Mouse (Mus musculus): Measurements from ENCODE around the gene Fam107a. TPM values are rescaled to one million over a fixed set of nuclear protein-coding genes. Genes with fewer than 3 reads are reported as not detected.
A peak's percentile ranks its signal among the peaks of the same experiment; 100 is the strongest.

Gene Fam107a
- total and polyA plus RNA-seq, 3 experiments, result not detected

GRCm38 (mm10) chr14:8314536-8314935, 3.3 kb downstream of the Fam107a start:
- Histone ChIP-seq H3K36me3 (ENCODE audit: control insufficient read depth in 1 of 2, insufficient read depth in 2 of 2, low read length in 2 of 2) (no peaks in the 10 kb centered on the region), H3K4me1 (ENCODE audit: control insufficient read depth in 1 of 2, insufficient read depth in 2 of 2, low read length in 2 of 2) (no peaks in the 10 kb centered on the region), H3K79me2 (ENCODE audit: control insufficient read depth, insufficient read depth, low read length, poor library complexity) (no peaks in the 10 kb centered on the region), H3K27me3 (ENCODE audit: control insufficient read depth in 1 of 2, insufficient read depth in 2 of 2, low read length in 2 of 2) (no peaks in the 10 kb centered on the region), H3K27ac (ENCODE audit: control insufficient read depth, low read depth, low read length) (no peak overlapping the region), H3K4me3 (ENCODE audit: control insufficient read depth in 1 of 2, insufficient read depth in 1 of 2, low read depth in 2 of 2, low read length in 2 of 2) (no peak overlapping the region), H3K9me3 (replicated peaks; ENCODE audit: insufficient read depth, low read length) (no peaks in the 10 kb centered on the region), H3K9ac (ENCODE audit: control insufficient read depth, low read depth, low read length, poor library complexity, severe bottlenecking) (no peak overlapping the region)
- DNase-seq (ENCODE audit: low read depth, low spot score), result peak; percentile 13
- TF ChIP-seq RAD21 (IDR thresholded peaks at IDR 0.05; ENCODE audit: low read depth, low read length) (peak; percentile 18), CTCF (IDR thresholded peaks at IDR 0.05 in 2 of 3, conservative IDR thresholded peaks at IDR 0.05 in 1 of 3; ENCODE audit: control insufficient read depth in 1 of 3, insufficient read depth in 1 of 3, low read depth in 2 of 3, low read length in 3 of 3, poor library complexity in 1 of 3, severe bottlenecking in 1 of 3) (peak; percentile 17 to 49 (median 40); a peak in 3 of 6 replicates), ZC3H11A (IDR thresholded peaks at IDR 0.05; ENCODE audit: low read depth, low read length) (0 out of 2 replicates have a peak, but pooled peaks have one; percentile 23), POLR2A (IDR thresholded peaks at IDR 0.05; ENCODE audit: control insufficient read depth in 1 of 2, insufficient read depth in 1 of 2, low read depth in 1 of 2, low read length in 2 of 2, poor library complexity in 1 of 2) (no peak), SMC3 (IDR thresholded peaks at IDR 0.05; ENCODE audit: low read depth, low read length) (peak; percentile 59)

DNA sequence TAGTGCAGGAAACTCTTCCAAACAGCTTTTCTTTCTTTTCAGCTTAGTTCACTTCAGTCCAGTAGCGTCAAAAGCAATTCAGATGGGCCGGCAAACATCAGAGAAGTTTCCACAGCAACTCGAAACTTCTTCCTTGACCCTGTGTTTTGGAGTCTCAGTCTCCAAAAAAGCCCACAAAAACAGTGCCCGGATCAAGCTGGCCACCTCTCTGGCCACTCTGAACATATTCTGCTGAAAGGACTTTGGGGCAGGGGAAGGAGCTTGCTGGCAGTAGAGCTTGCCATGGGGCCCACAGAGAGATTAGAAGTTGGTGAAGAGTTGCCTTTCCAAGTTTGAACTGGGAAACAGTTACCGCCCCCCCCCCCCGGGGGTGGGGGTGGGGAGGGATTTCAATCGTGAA, 3.9 kb downstream of the Fam107a start:
- no peaks in the 10 kb centered on the region for H3K9me3 ChIP-seq (replicated peaks; ENCODE audit: insufficient read depth, low read length)
- H3K36me3 ChIP-seq (ENCODE audit: control insufficient read depth in 1 of 2, insufficient read depth in 2 of 2, low read length in 2 of 2), result no peaks in the 10 kb centered on the region
- H3K27me3 ChIP-seq (ENCODE audit: control insufficient read depth in 1 of 2, insufficient read depth in 2 of 2, low read length in 2 of 2), result no peaks in the 10 kb centered on the region
- TF ChIP-seq USF1 (IDR thresholded peaks at IDR 0.05; ENCODE audit: low read depth, low read length) (no peak), ELF1 (IDR thresholded peaks at IDR 0.05; ENCODE audit: low read depth, low read length) (no peak), MAZ (IDR thresholded peaks at IDR 0.05; ENCODE audit: low read depth, low read length) (no peak), POLR2AphosphoS5 (IDR thresholded peaks at IDR 0.05; ENCODE audit: borderline replicate concordance, low read depth, low read length) (no peak)
- no peaks in the 10 kb centered on the region for H3K4me1 ChIP-seq (ENCODE audit: control insufficient read depth in 1 of 2, insufficient read depth in 2 of 2, low read length in 2 of 2)
- no peak overlapping the region for H3K4me3 ChIP-seq (ENCODE audit: control insufficient read depth in 1 of 2, insufficient read depth in 1 of 2, low read depth in 2 of 2, low read length in 2 of 2)
- H3K79me2 ChIP-seq (ENCODE audit: control insufficient read depth, insufficient read depth, low read length, poor library complexity), result no peaks in the 10 kb centered on the region
- H3K9ac ChIP-seq (ENCODE audit: control insufficient read depth, low read depth, low read length, poor library complexity, severe bottlenecking), result no peak overlapping the region
- H3K27ac ChIP-seq (ENCODE audit: control insufficient read depth, low read depth, low read length), result no peak overlapping the region
- DNase-seq (ENCODE audit: low read depth, low spot score), result no peak

GRCm38 (mm10) chr14:8309621-8310141, 8.1 kb downstream of the Fam107a start:
- no peak for TF ChIP-seq JUND (IDR thresholded peaks at IDR 0.05; ENCODE audit: low read depth, low read length)
- no peak for TF ChIP-seq ZC3H11A (IDR thresholded peaks at IDR 0.05; ENCODE audit: low read depth, low read length)
- TF ChIP-seq CHD2 (IDR thresholded peaks at IDR 0.05; ENCODE audit: low read length), result no peak
- no peak for TF ChIP-seq SIN3A (IDR thresholded peaks at IDR 0.05; ENCODE audit: low read length)
- no peak for TF ChIP-seq ELF1 (IDR thresholded peaks at IDR 0.05; ENCODE audit: low read depth, low read length)
- no peak for TF ChIP-seq MEF2A (IDR thresholded peaks at IDR 0.05; ENCODE audit: extremely low read depth, insufficient replicate concordance, low read depth, low read length, poor library complexity, severe bottlenecking)
- no peak for TF ChIP-seq ETS1 (IDR thresholded peaks at IDR 0.05; ENCODE audit: low read depth, low read length)
- no peak for TF ChIP-seq MAFK (IDR thresholded peaks at IDR 0.05; ENCODE audit: borderline replicate concordance, low read depth, low read length)
- no peak for TF ChIP-seq HCFC1 (IDR thresholded peaks at IDR 0.05; ENCODE audit: low read depth, low read length)
- TF ChIP-seq CHD1 (IDR thresholded peaks at IDR 0.05; ENCODE audit: low read depth, low read length), result no peak
- TF ChIP-seq ZNF384 (IDR thresholded peaks at IDR 0.05; ENCODE audit: low read depth, low read length), result no peak
- TF ChIP-seq NELFE (IDR thresholded peaks at IDR 0.05; ENCODE audit: low read depth, low read length), result no peak
- no peak for TF ChIP-seq SMC3 (IDR thresholded peaks at IDR 0.05; ENCODE audit: low read depth, low read length)
- no peak for TF ChIP-seq TAL1 (IDR thresholded peaks at IDR 0.05; ENCODE audit: low read length)
- no peak for TF ChIP-seq USF2 (IDR thresholded peaks at IDR 0.05; ENCODE audit: borderline replicate concordance in 1 of 2, insufficient read depth in 1 of 2, low read depth in 1 of 2, low read length in 2 of 2)
- TF ChIP-seq UBTF (IDR thresholded peaks at IDR 0.05; ENCODE audit: borderline replicate concordance, insufficient read depth, low read depth, low read length), result no peak
- no peak for TF ChIP-seq USF1 (IDR thresholded peaks at IDR 0.05; ENCODE audit: low read depth, low read length)
- no peak overlapping the region for H3K4me3 ChIP-seq (ENCODE audit: control insufficient read depth in 1 of 2, insufficient read depth in 1 of 2, low read depth in 2 of 2, low read length in 2 of 2)

More at GRCm38 (mm10) chr14:8309621-8310141, 8.1 kb downstream of the Fam107a start:
- Histone ChIP-seq H3K27ac (ENCODE audit: control insufficient read depth, low read depth, low read length) (no peak overlapping the region), H3K9ac (ENCODE audit: control insufficient read depth, low read depth, low read length, poor library complexity, severe bottlenecking) (no peak overlapping the region), H3K4me1 (ENCODE audit: control insufficient read depth in 1 of 2, insufficient read depth in 2 of 2, low read length in 2 of 2) (no peaks in the 10 kb centered on the region), H3K79me2 (ENCODE audit: control insufficient read depth, insufficient read depth, low read length, poor library complexity) (no peaks in the 10 kb centered on the region), H3K9me3 (replicated peaks; ENCODE audit: insufficient read depth, low read length) (no peaks in the 10 kb centered on the region), H3K27me3 (ENCODE audit: control insufficient read depth in 1 of 2, insufficient read depth in 2 of 2, low read length in 2 of 2) (no peaks in the 10 kb centered on the region), H3K36me3 (ENCODE audit: control insufficient read depth in 1 of 2, insufficient read depth in 2 of 2, low read length in 2 of 2) (no peaks in the 10 kb centered on the region)
- DNase-seq (ENCODE audit: low read depth, low spot score), result no peak

All from MEL (cell line).